Mouse (Mus musculus): ENCODE measurements around the gene Zc3h14. TPM values are rescaled to one million over a fixed set of nuclear protein-coding genes. Genes with fewer than 3 reads are reported as not detected.
A peak's percentile ranks its signal among the peaks of the same experiment; 100 is the strongest.

The Zc3h14 gene
- polyA plus RNA-seq, 1 experiment from 2014 or later, result 28.8 TPM

GRCm38 (mm10) chr12:98713621-98714103 lies 33.1 kb upstream of the Zc3h14 start:
- WGBS (ENCODE audit: insufficient replicate concordance), result 64% methylated on average over 7 of the region's 7 CpGs

GRCm38 (mm10) chr12:98714757-98715156 lies 32.0 kb upstream of the Zc3h14 start:
- Histone ChIP-seq H3K4me3 (ENCODE audit: low read depth, low read length) (no peak overlapping the region), H3K36me3 (replicated peaks; ENCODE audit: insufficient read depth, low read length) (no peaks in the 10 kb centered on the region), H3K4me1 (ENCODE audit: insufficient read depth) (peaks cover 5% of the 10 kb centered on the region), H3K9me3 (ENCODE audit: low read length) (no peaks in the 10 kb centered on the region), H3K27ac (ENCODE audit: low read depth) (peak overlapping the region; percentile 64), H3K27me3 (ENCODE audit: insufficient read depth, low read length) (no peaks in the 10 kb centered on the region), H3K9ac (replicated peaks) (0 out of 2 replicates have a peak overlapping the region, but pooled peaks have one; percentile 11), H3K4me2 (ENCODE audit: low read depth, low read length) (peak overlapping the region; percentile 13; the same call in 1 of the 2 replicates)
- 56% methylated on average over 11 of the region's 11 CpGs for WGBS (ENCODE audit: insufficient replicate concordance)
- DNase-seq, result peak; percentile 24
- no peak for TF ChIP-seq CTCF (IDR thresholded peaks at IDR 0.05; ENCODE audit: low read depth)
- TF ChIP-seq EP300 (IDR thresholded peaks at IDR 0.05; ENCODE audit: low read depth), result no peak
- ATAC-seq, result peak; percentile 59

More at GRCm38 (mm10) chr12:98713621-98714103, 33.1 kb upstream of the Zc3h14 start:
- no peaks in the 10 kb centered on the region for H3K27me3 ChIP-seq (ENCODE audit: insufficient read depth, low read length)
- DNase-seq, result no peak
- H3K4me3 ChIP-seq (ENCODE audit: low read depth, low read length), result no peak overlapping the region
- no peak overlapping the region for H3K27ac ChIP-seq (ENCODE audit: low read depth)
- ATAC-seq, result no peak
- H3K36me3 ChIP-seq (replicated peaks; ENCODE audit: insufficient read depth, low read length), result no peaks in the 10 kb centered on the region
- no peak overlapping the region for H3K9ac ChIP-seq (replicated peaks)
- no peak overlapping the region for H3K4me2 ChIP-seq (ENCODE audit: low read depth, low read length)
- H3K9me3 ChIP-seq (ENCODE audit: low read length), result no peaks in the 10 kb centered on the region
- H3K4me1 ChIP-seq (ENCODE audit: insufficient read depth), result peaks cover 5% of the 10 kb centered on the region
- TF ChIP-seq CTCF (IDR thresholded peaks at IDR 0.05; ENCODE audit: low read depth), result no peak
- no peak for TF ChIP-seq EP300 (IDR thresholded peaks at IDR 0.05; ENCODE audit: low read depth)

GRCm38 (mm10) chr12:98716142-98716541 lies 30.6 kb upstream of the Zc3h14 start:
- DNase-seq (no peak), ATAC-seq (peak; percentile 72)
- H3K4me1 ChIP-seq (ENCODE audit: insufficient read depth), result peaks cover 10% of the 10 kb centered on the region
- 62% methylated on average over 2 of the region's 2 CpGs for WGBS (ENCODE audit: insufficient replicate concordance)
- no peak overlapping the region for H3K4me2 ChIP-seq (ENCODE audit: low read depth, low read length)
- H3K4me3 ChIP-seq (ENCODE audit: low read depth, low read length), result no peak overlapping the region
- H3K9ac ChIP-seq (replicated peaks), result no peak overlapping the region
- no peak for TF ChIP-seq CTCF (IDR thresholded peaks at IDR 0.05; ENCODE audit: low read depth)
- no peak for TF ChIP-seq EP300 (IDR thresholded peaks at IDR 0.05; ENCODE audit: low read depth)
- H3K9me3 ChIP-seq (ENCODE audit: low read length), result no peaks in the 10 kb centered on the region
- peak overlapping the region; percentile 3; the same call in 1 of the 2 replicates for H3K27ac ChIP-seq (ENCODE audit: low read depth)
- H3K27me3 ChIP-seq (ENCODE audit: insufficient read depth, low read length), result no peaks in the 10 kb centered on the region
- H3K36me3 ChIP-seq (replicated peaks; ENCODE audit: insufficient read depth, low read length), result no peaks in the 10 kb centered on the region

- H3K9me3 ChIP-seq (ENCODE audit: low read length), result no peaks in the 10 kb centered on the region
- no peak overlapping the region for H3K4me3 ChIP-seq (ENCODE audit: low read depth, low read length)
- no peak overlapping the region for H3K27ac ChIP-seq (ENCODE audit: low read depth)
- H3K36me3 ChIP-seq (replicated peaks; ENCODE audit: insufficient read depth, low read length), result no peaks in the 10 kb centered on the region
- TF ChIP-seq EP300 (IDR thresholded peaks at IDR 0.05; ENCODE audit: low read depth), result no peak
- no peak overlapping the region for H3K4me2 ChIP-seq (ENCODE audit: low read depth, low read length)
- DNase-seq (no peak), ATAC-seq (no peak)
- peaks cover 5% of the 10 kb centered on the region; the same call in 1 of the 2 replicates for H3K4me1 ChIP-seq (ENCODE audit: insufficient read depth)
- WGBS (ENCODE audit: insufficient replicate concordance), result 63% methylated on average over 3 of the region's 3 CpGs
- no peak overlapping the region for H3K9ac ChIP-seq (replicated peaks)
- H3K27me3 ChIP-seq (ENCODE audit: insufficient read depth, low read length), result no peaks in the 10 kb centered on the region
Observed at GRCm38 (mm10) chr12:98720628-98721027, 26.1 kb upstream of the Zc3h14 start.

- Histone ChIP-seq H3K4me3 (ENCODE audit: low read depth, low read length) (no peak overlapping the region), H3K27me3 (ENCODE audit: insufficient read depth, low read length) (no peaks in the 10 kb centered on the region), H3K4me2 (ENCODE audit: low read depth, low read length) (no peak overlapping the region), H3K36me3 (replicated peaks; ENCODE audit: insufficient read depth, low read length) (no peaks in the 10 kb centered on the region), H3K4me1 (ENCODE audit: insufficient read depth) (peaks cover 5% of the 10 kb centered on the region; the same call in 1 of the 2 replicates), H3K27ac (ENCODE audit: low read depth) (no peak overlapping the region), H3K9ac (replicated peaks) (no peak overlapping the region), H3K9me3 (ENCODE audit: low read length) (no peaks in the 10 kb centered on the region)
- DNase-seq, result no peak
- no peak for TF ChIP-seq EP300 (IDR thresholded peaks at IDR 0.05; ENCODE audit: low read depth)
- no peak for ATAC-seq
- WGBS (ENCODE audit: insufficient replicate concordance), result 69% methylated on average over 3 of the region's 3 CpGs
Observed at GRCm38 (mm10) chr12:98721030-98721429, 25.7 kb upstream of the Zc3h14 start.

- TF ChIP-seq EP300 (IDR thresholded peaks at IDR 0.05; ENCODE audit: low read depth) (no peak), CTCF (IDR thresholded peaks at IDR 0.05; ENCODE audit: low read depth) (no peak)
- Histone ChIP-seq H3K4me3 (ENCODE audit: low read depth, low read length) (no peak overlapping the region), H3K9me3 (ENCODE audit: low read length) (no peaks in the 10 kb centered on the region), H3K9ac (replicated peaks) (no peak overlapping the region), H3K36me3 (replicated peaks; ENCODE audit: insufficient read depth, low read length) (no peaks in the 10 kb centered on the region), H3K4me1 (ENCODE audit: insufficient read depth) (peaks cover 5% of the 10 kb centered on the region; the same call in 1 of the 2 replicates), H3K27me3 (ENCODE audit: insufficient read depth, low read length) (no peaks in the 10 kb centered on the region), H3K4me2 (ENCODE audit: low read depth, low read length) (no peak overlapping the region), H3K27ac (ENCODE audit: low read depth) (no peak overlapping the region)
- 84% methylated on average over 7 of the region's 7 CpGs for WGBS (ENCODE audit: insufficient replicate concordance)
- DNase-seq (no peak), ATAC-seq (no peak)
Observed at GRCm38 (mm10) chr12:98724224-98724623, 22.5 kb upstream of the Zc3h14 start.
